Mouse (Mus musculus) ES-E14 (cell line): ENCODE measurements at regions not wholly inside any gene's neighbourhood (a gene's known extent, or its start where the extent isn't known, plus 50 kb on each side); places are given as distances from the start of the nearest gene placed in this dataset.

Experiments
- DNase-seq: peaks from one replicate; pipeline ENCODE4 v3.0.0-alpha.2; 2013; ENCODE audit warnings: low read depth, low spot score
- H3K27ac ChIP-seq: 2 replicates; pipeline ENCODE4 v1.5.1; 2012; ENCODE audit warnings: low read depth, mild to moderate bottlenecking, low read length, moderate library complexity, mixed read lengths; ENCODE audit not compliant: poor library complexity, insufficient read depth, severe bottlenecking
- H3K36me3 ChIP-seq: 2 replicates; pipeline ENCODE4 v1.6.1; 2012; ENCODE audit warnings: mild to moderate bottlenecking, low read length, moderate library complexity, mixed read lengths; ENCODE audit not compliant: control insufficient read depth, poor library complexity, insufficient read depth, severe bottlenecking
- H3K4me1 ChIP-seq, 2 experiments: fragments of 150-350 bp in 1 of 2; sonication (generic) in 1 of 2; 2 replicates each; pipeline ENCODE4 v1.6.1; 2012; ENCODE audit warnings: low read length in 2 of 2, mild to moderate bottlenecking in 1 of 2, mixed read lengths in 1 of 2; ENCODE audit not compliant: control insufficient read depth in 2 of 2, insufficient read depth in 2 of 2, poor library complexity in 1 of 2
- H3K4me3 ChIP-seq, 2 experiments: fragments of 150-350 bp in 1 of 2; sonication (generic) in 1 of 2; 2 replicates each; pipeline ENCODE4 v1.5.1; 2012; ENCODE audit warnings: low read length in 2 of 2, low read depth in 1 of 2, mild to moderate bottlenecking in 1 of 2, mixed read lengths in 1 of 2; ENCODE audit not compliant: insufficient read depth in 1 of 2, poor library complexity in 1 of 2, severe bottlenecking in 1 of 2
- H3K9ac ChIP-seq: 2 replicates; pipeline ENCODE4 v1.6.1; 2012; ENCODE audit warnings: low read depth, mild to moderate bottlenecking, low read length, mixed read lengths; ENCODE audit not compliant: poor library complexity, insufficient read depth, severe bottlenecking
- H3K9me3 ChIP-seq: fragments of 150-350 bp; sonication (generic); 2 replicates; pipeline ENCODE4 v1.6.1; 2012; ENCODE audit warnings: low read depth, mild to moderate bottlenecking, low read length; ENCODE audit not compliant: control insufficient read depth, insufficient read depth
- CHD2 ChIP-seq: IDR thresholded peaks from 2 replicates; pipeline ENCODE4 v1.6.1; 2014; ENCODE audit warnings: mild to moderate bottlenecking, low read depth, low read length, inconsistent platforms
- HCFC1 ChIP-seq: IDR thresholded peaks from 2 replicates; pipeline ENCODE4 v1.6.1; 2012; ENCODE audit warnings: low read length, inconsistent platforms, borderline replicate concordance; ENCODE audit not compliant: insufficient read depth
- MAFK ChIP-seq: IDR thresholded peaks from 2 replicates; pipeline ENCODE4 v1.6.1; 2014; ENCODE audit warnings: mild to moderate bottlenecking, low read depth, low read length, inconsistent platforms; ENCODE audit not compliant: insufficient read depth
- ZC3H11A ChIP-seq: IDR thresholded peaks from 2 replicates; pipeline ENCODE4 v1.6.1; 2012; ENCODE audit warnings: low read depth, mild to moderate bottlenecking, inconsistent platforms, low read length, borderline replicate concordance
- ZNF384 ChIP-seq: IDR thresholded peaks from 2 replicates; pipeline ENCODE4 v1.6.1; 2012; ENCODE audit warnings: low read depth, low read length, inconsistent platforms
- in situ Hi-C, 2 experiments: fragments of 600-800 bp; cut with MboI; formaldehyde crosslinking; loops; one replicate each; pipeline ENCODE4 v1.15.1; 2025; ENCODE audit warnings: low sequenced_read_pairs in 2 of 2, inconsistent platforms in 1 of 2; ENCODE audit not compliant: unreplicated experiment in 2 of 2

- H3K4me3 ChIP-seq = no peak overlapping the region
- in situ Hi-C loops = no loop called here
- TF ChIP-seq MAFK = no peak
- TF ChIP-seq CHD2 = no peak
- no peak for TF ChIP-seq ZNF384
- TF ChIP-seq ZC3H11A = no peak
- TF ChIP-seq HCFC1 = no peak
- H3K9me3 ChIP-seq = no peaks in the 10 kb centered on the region
- no peaks in the 10 kb centered on the region for H3K4me1 ChIP-seq
- H3K9ac ChIP-seq = no peak overlapping the region
- H3K36me3 ChIP-seq = no peaks in the 10 kb centered on the region
- H3K27ac ChIP-seq = no peak overlapping the region
- DNase-seq = no peak
Observed at GRCm38 (mm10) chr2:47263690-47264089, 1550.2 kb upstream of the Acvr2a start.

GRCm38 (mm10) chr2:47265901-47266300 lies 1548.0 kb upstream of the Acvr2a start:
- DNase-seq = no peak
- TF ChIP-seq ZC3H11A (no peak), CHD2 (no peak), MAFK (no peak), ZNF384 (no peak)
- Histone ChIP-seq H3K9me3 (no peaks in the 10 kb centered on the region), H3K9ac (no peak overlapping the region), H3K4me1 (no peaks in the 10 kb centered on the region), H3K4me3 (no peak overlapping the region), H3K27ac (no peak overlapping the region), H3K36me3 (no peaks in the 10 kb centered on the region)
- in situ Hi-C loops = no loop called here

DNA sequence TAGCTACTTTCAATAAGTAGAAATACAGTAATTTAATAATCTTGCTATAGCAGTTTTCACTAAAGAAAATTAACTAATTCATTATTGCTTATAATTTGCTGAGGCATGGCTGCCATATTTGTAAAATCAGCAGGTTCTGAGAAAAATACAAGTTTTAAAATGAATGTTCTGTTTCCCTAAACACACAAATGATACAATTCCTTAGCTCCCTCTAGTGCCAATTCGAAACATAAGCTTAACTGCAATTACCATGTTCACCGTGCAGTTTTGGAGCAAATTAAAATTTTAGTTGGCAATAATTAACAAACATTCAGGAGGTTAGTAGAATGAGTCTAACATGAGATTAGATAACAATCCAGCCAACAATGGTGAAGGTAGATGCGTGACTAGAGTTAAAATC lies 1518.4 kb upstream of the Acvr2a start:
- Histone ChIP-seq H3K9ac (no peak overlapping the region), H3K4me1 (no peaks in the 10 kb centered on the region), H3K9me3 (no peaks in the 10 kb centered on the region), H3K4me3 (no peak overlapping the region), H3K36me3 (no peaks in the 10 kb centered on the region), H3K27ac (no peak overlapping the region)
- TF ChIP-seq ZNF384 (no peak), MAFK (no peak), CHD2 (no peak), HCFC1 (no peak), ZC3H11A (no peak)
- in situ Hi-C loops = no loop called here
- no peak for DNase-seq

GRCm38 (mm10) chr2:47302056-47302455 lies 1511.9 kb upstream of the Acvr2a start:
- H3K27ac ChIP-seq = no peak overlapping the region
- no peak for DNase-seq
- H3K9me3 ChIP-seq = no peaks in the 10 kb centered on the region
- TF ChIP-seq MAFK = no peak
- TF ChIP-seq ZC3H11A = no peak
- no peak for TF ChIP-seq HCFC1
- TF ChIP-seq ZNF384 = no peak
- TF ChIP-seq CHD2 = no peak
- H3K4me1 ChIP-seq = no peaks in the 10 kb centered on the region
- no peak overlapping the region for H3K4me3 ChIP-seq
- H3K9ac ChIP-seq = no peak overlapping the region
- H3K36me3 ChIP-seq = no peaks in the 10 kb centered on the region
- in situ Hi-C loops = no loop called here

GRCm38 (mm10) chr2:47330574-47330973 lies 1483.3 kb upstream of the Acvr2a start:
- Histone ChIP-seq H3K4me1 (no peaks in the 10 kb centered on the region), H3K4me3 (no peak overlapping the region), H3K9ac (no peak overlapping the region), H3K36me3 (no peaks in the 10 kb centered on the region), H3K27ac (no peak overlapping the region), H3K9me3 (no peaks in the 10 kb centered on the region)
- no peak for DNase-seq
- TF ChIP-seq CHD2 (no peak), ZNF384 (no peak), MAFK (no peak), HCFC1 (no peak), ZC3H11A (no peak)
- in situ Hi-C loops = no loop called here
